Mouse (Mus musculus) embryo, embryonic 11 days (tissue): ENCODE data around the gene Prkd2.

Source experiments
- DNase-seq: peaks from one replicate; pipeline ENCODE4 v3.0.0-alpha.2; 2015

Gene Prkd2

GRCm38 (mm10) chr7:16842645-16843063 is at the start of gene Prkd2:
Prkd2 (plus strand) TSS chr7:16842902.
- DNase-seq, result peak; percentile 94

GRCm38 (mm10) chr7:16793010-16793725 is 49.5 kb upstream of the Prkd2 start:
- DNase-seq, result no peak

- no peak for DNase-seq
Observed at GRCm38 (mm10) chr7:16794886-16795285, 47.8 kb upstream of the Prkd2 start.

GRCm38 (mm10) chr7:16804409-16805028 is 38.2 kb upstream of the Prkd2 start:
- DNase-seq, result peak; percentile 58

GRCm38 (mm10) chr7:16807936-16808335 is 34.8 kb upstream of the Prkd2 start:
- DNase-seq, result no peak

- DNase-seq, result no peak
Observed at GRCm38 (mm10) chr7:16808647-16809046, 34.1 kb upstream of the Prkd2 start.

GRCm38 (mm10) chr7:16809739-16810138 is 33.0 kb upstream of the Prkd2 start:
- peak; percentile 80 for DNase-seq

- no peak for DNase-seq
Observed at GRCm38 (mm10) chr7:16810399-16810919, 32.2 kb upstream of the Prkd2 start.

- peak; percentile 81 for DNase-seq
Observed at GRCm38 (mm10) chr7:16810920-16811648, 31.6 kb upstream of the Prkd2 start.

GRCm38 (mm10) chr7:16811649-16812070 is 31.0 kb upstream of the Prkd2 start:
- no peak for DNase-seq

GRCm38 (mm10) chr7:16812505-16812904 is 30.2 kb upstream of the Prkd2 start:
- no peak for DNase-seq

GRCm38 (mm10) chr7:16815351-16815941 is 27.3 kb upstream of the Prkd2 start, which contains the start of gene Strn4:
Strn4 (plus strand) TSS chr7:16815889.
- peak; percentile 76 for DNase-seq

GRCm38 (mm10) chr7:16816078-16816474 is 26.6 kb upstream of the Prkd2 start:
- peak; percentile 96 for DNase-seq

GRCm38 (mm10) chr7:16816475-16817122 is 26.1 kb upstream of the Prkd2 start, which contains the start of gene Fkrp:
Fkrp (minus strand) TSS chr7:16816732.
- DNase-seq, result peak; percentile 71

GRCm38 (mm10) chr7:16817693-16818092 is 25.0 kb upstream of the Prkd2 start:
- DNase-seq, result no peak

- no peak for DNase-seq
Observed at GRCm38 (mm10) chr7:16819794-16820193, 22.9 kb upstream of the Prkd2 start.

- DNase-seq, result no peak
Observed at GRCm38 (mm10) chr7:16820271-16820763, 22.4 kb upstream of the Prkd2 start.

GRCm38 (mm10) chr7:16821091-16821490 is 21.6 kb upstream of the Prkd2 start:
- peak; percentile 38 for DNase-seq

GRCm38 (mm10) chr7:16821669-16822101 is 21.0 kb upstream of the Prkd2 start:
- DNase-seq, result no peak

- DNase-seq, result no peak
Observed at GRCm38 (mm10) chr7:16823734-16824133, 19.0 kb upstream of the Prkd2 start.

- peak; percentile 30 for DNase-seq
Observed at GRCm38 (mm10) chr7:16825785-16826184, 16.9 kb upstream of the Prkd2 start.

GRCm38 (mm10) chr7:16826571-16826970 is 16.1 kb upstream of the Prkd2 start:
- no peak for DNase-seq
